Mouse (Mus musculus): Measurements from ENCODE around the gene Dlec1. TPM values are rescaled to one million over a fixed set of nuclear protein-coding genes. Genes with fewer than 3 reads are reported as not detected.
A peak's percentile ranks its signal among the peaks of the same experiment; 100 is the strongest.

Gene Dlec1
- polyA plus RNA-seq, 1 experiment, result 1.8 TPM

- TF ChIP-seq CTCF (IDR thresholded peaks at IDR 0.05; ENCODE audit: borderline replicate concordance, insufficient read depth, low read length) (no peak), POLR2A (IDR thresholded peaks at IDR 0.05; ENCODE audit: low read depth, low read length) (no peak)
- H3K4me3 ChIP-seq (ENCODE audit: insufficient read depth, low read length), result no peak overlapping the region
- H3K27ac ChIP-seq (ENCODE audit: insufficient read depth, low read length), result no peak overlapping the region
- H3K4me1 ChIP-seq (ENCODE audit: control insufficient read depth, insufficient read depth, low read length), result no peaks in the 10 kb centered on the region
Measured at GRCm38 (mm10) chr9:119151751-119152150, 49.5 kb downstream of the Dlec1 start.

DNA sequence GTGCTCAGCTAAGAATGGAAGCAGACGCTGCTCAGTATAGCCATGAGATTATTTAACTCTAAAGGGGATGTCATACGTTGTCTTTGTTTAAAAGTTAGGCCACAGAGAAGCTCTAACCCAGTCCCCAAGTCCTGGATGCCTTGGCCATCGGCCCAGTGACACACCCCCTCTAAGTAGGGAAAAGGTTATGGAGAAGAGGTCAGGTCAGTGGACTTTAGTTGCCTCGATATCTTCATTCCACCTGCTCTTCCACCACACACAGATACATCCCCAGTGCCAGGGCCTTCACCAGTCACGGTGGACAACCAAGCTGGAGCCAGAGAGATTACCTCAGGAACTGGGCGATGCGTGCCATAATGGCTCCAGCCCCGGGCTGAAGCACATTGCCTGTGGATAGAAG is 53.1 kb downstream of the Dlec1 start:
- no peak overlapping the region for H3K4me3 ChIP-seq (ENCODE audit: insufficient read depth, low read length)
- no peak overlapping the region for H3K27ac ChIP-seq (ENCODE audit: insufficient read depth, low read length)
- TF ChIP-seq POLR2A (IDR thresholded peaks at IDR 0.05; ENCODE audit: low read depth, low read length) (no peak), CTCF (IDR thresholded peaks at IDR 0.05; ENCODE audit: borderline replicate concordance, insufficient read depth, low read length) (no peak)
- no peaks in the 10 kb centered on the region for H3K4me1 ChIP-seq (ENCODE audit: control insufficient read depth, insufficient read depth, low read length)

- no peak overlapping the region for H3K4me3 ChIP-seq (ENCODE audit: insufficient read depth, low read length)
Measured at GRCm38 (mm10) chr9:119155826-119156225, 53.5 kb downstream of the Dlec1 start.

GRCm38 (mm10) chr9:119156278-119157201 is 54.3 kb downstream of the Dlec1 start, which contains the start of gene Acaa1b:
Acaa1b (minus strand) TSS chr9:119157093.
- peak within 1 kb of the TSS; percentile 52 for H3K4me3 ChIP-seq (ENCODE audit: insufficient read depth, low read length)

More at GRCm38 (mm10) chr9:119155826-119156225, 53.5 kb downstream of the Dlec1 start:
- Histone ChIP-seq H3K4me1 (ENCODE audit: control insufficient read depth, insufficient read depth, low read length) (no peaks in the 10 kb centered on the region), H3K27ac (ENCODE audit: insufficient read depth, low read length) (no peak overlapping the region)
- TF ChIP-seq CTCF (IDR thresholded peaks at IDR 0.05; ENCODE audit: borderline replicate concordance, insufficient read depth, low read length), result no peak
- no peak for TF ChIP-seq POLR2A (IDR thresholded peaks at IDR 0.05; ENCODE audit: low read depth, low read length)

DNA sequence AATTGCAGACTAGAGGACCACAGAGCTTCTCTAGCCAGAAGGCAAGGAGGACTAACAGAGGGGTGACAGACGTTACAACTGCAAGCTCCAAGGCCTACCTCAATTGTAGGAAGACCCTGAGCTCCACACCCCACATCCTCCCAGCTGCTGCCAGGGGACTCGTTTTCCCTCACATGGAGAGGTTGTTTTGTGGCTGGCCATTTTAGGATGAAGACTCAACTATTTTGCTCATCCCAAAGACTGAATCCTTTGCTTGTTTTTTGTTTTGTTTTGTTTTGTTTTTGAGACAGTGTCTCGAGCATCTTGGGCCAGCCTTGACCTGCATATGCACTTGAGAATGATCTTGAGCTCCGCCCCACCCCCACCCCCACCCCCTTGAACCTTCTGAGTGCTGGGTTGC is 56.6 kb downstream of the Dlec1 start, which contains the start of gene Gm47289:
Gm47289 (plus strand) TSS at position 301 of the 400 bp plus-strand sequence.
- H3K4me1 ChIP-seq (ENCODE audit: control insufficient read depth, insufficient read depth, low read length), result no peaks in the 10 kb centered on the region
- TF ChIP-seq CTCF (IDR thresholded peaks at IDR 0.05; ENCODE audit: borderline replicate concordance, insufficient read depth, low read length) (no peak), POLR2A (IDR thresholded peaks at IDR 0.05; ENCODE audit: low read depth, low read length) (no peak)
- H3K27ac ChIP-seq (ENCODE audit: insufficient read depth, low read length), result no peak within 1 kb of the TSS
- H3K4me3 ChIP-seq (ENCODE audit: insufficient read depth, low read length), result no peak within 1 kb of the TSS

More at GRCm38 (mm10) chr9:119156278-119157201, 54.3 kb downstream of the Dlec1 start, which contains the start of gene Acaa1b:
- TF ChIP-seq POLR2A (IDR thresholded peaks at IDR 0.05; ENCODE audit: low read depth, low read length) (no peak), CTCF (IDR thresholded peaks at IDR 0.05; ENCODE audit: borderline replicate concordance, insufficient read depth, low read length) (peak; percentile 46)
- H3K27ac ChIP-seq (ENCODE audit: insufficient read depth, low read length), result no peak within 1 kb of the TSS
- H3K4me1 ChIP-seq (ENCODE audit: control insufficient read depth, insufficient read depth, low read length), result no peaks in the 10 kb centered on the region

DNA sequence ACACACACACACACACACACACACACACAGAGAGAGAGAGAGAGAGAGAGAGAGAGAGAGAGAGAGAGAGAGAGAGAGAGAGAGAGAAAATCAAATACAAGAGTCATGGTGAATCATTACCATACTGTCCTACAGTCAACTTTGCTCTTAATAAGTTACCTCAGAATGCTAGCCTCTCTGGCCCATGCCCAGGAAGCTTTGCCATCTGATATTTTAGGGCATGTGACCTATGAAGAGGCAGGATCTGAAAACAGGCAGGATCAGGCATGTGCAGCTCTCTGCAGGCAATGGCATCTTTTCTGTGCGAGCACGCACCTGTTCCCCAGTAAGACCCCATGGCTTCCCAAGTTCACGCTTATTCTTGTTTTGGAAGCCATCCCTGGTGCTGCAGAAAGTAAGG is 58.4 kb downstream of the Dlec1 start:
- Histone ChIP-seq H3K4me3 (ENCODE audit: insufficient read depth, low read length) (no peak overlapping the region), H3K27ac (ENCODE audit: insufficient read depth, low read length) (no peak overlapping the region), H3K4me1 (ENCODE audit: control insufficient read depth, insufficient read depth, low read length) (no peaks in the 10 kb centered on the region)
- TF ChIP-seq CTCF (IDR thresholded peaks at IDR 0.05; ENCODE audit: borderline replicate concordance, insufficient read depth, low read length) (no peak), POLR2A (IDR thresholded peaks at IDR 0.05; ENCODE audit: low read depth, low read length) (no peak)

DNA sequence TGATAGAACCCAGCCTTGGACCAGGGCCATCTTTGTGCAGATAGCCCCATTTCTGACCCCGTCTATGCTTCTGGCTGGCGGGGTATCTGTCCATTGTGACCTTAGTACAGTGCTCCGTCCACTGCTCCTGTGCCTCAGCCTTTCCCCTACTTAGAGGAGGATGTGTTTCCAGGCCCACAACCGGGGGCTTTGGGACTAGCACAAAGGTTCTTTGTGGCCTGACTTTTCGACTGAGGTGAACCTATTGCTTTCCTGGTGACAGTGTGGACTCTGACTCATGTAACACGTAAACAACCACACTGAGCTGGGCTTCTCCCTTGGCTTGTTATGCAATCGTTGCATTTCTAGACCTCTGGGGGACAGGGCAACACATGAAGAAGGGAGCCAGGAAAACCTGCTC is 62.5 kb downstream of the Dlec1 start:
- H3K4me3 ChIP-seq (ENCODE audit: insufficient read depth, low read length), result no peak overlapping the region
- TF ChIP-seq CTCF (IDR thresholded peaks at IDR 0.05; ENCODE audit: borderline replicate concordance, insufficient read depth, low read length) (no peak), POLR2A (IDR thresholded peaks at IDR 0.05; ENCODE audit: low read depth, low read length) (no peak)

GRCm38 (mm10) chr9:119165548-119165947 is 63.3 kb downstream of the Dlec1 start:
- H3K27ac ChIP-seq (ENCODE audit: insufficient read depth, low read length), result no peak overlapping the region
- H3K4me1 ChIP-seq (ENCODE audit: control insufficient read depth, insufficient read depth, low read length), result no peaks in the 10 kb centered on the region
- TF ChIP-seq POLR2A (IDR thresholded peaks at IDR 0.05; ENCODE audit: low read depth, low read length) (no peak), CTCF (IDR thresholded peaks at IDR 0.05; ENCODE audit: borderline replicate concordance, insufficient read depth, low read length) (no peak)
- H3K4me3 ChIP-seq (ENCODE audit: insufficient read depth, low read length), result no peak overlapping the region

More for the DNA sequence above, 62.5 kb downstream of the Dlec1 start:
- no peak overlapping the region for H3K27ac ChIP-seq (ENCODE audit: insufficient read depth, low read length)
- no peaks in the 10 kb centered on the region for H3K4me1 ChIP-seq (ENCODE audit: control insufficient read depth, insufficient read depth, low read length)

DNA sequence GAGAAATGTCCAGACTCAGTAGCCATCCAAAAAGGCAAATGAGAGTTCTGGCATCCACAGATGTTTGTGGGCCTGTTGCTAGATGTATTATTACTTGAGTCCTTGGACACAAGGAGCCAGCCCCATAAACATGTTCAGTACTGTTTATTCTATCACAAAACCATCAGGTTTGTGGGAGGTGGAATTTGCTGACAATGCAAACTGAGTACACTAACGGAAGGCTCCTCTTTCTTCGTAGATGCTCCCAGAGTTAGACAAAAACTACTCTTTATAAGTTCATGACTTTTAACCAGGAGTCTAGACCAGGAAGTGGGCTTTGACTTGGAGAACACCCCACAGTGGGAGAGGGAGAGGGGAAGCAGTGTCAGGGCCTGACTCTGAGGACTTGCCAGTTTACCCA is 65.3 kb downstream of the Dlec1 start:
- TF ChIP-seq CTCF (IDR thresholded peaks at IDR 0.05; ENCODE audit: borderline replicate concordance, insufficient read depth, low read length) (no peak), POLR2A (IDR thresholded peaks at IDR 0.05; ENCODE audit: low read depth, low read length) (no peak)

GRCm38 (mm10) chr9:119179292-119179691 is 77.0 kb downstream of the Dlec1 start:
- Histone ChIP-seq H3K27ac (ENCODE audit: insufficient read depth, low read length) (no peak overlapping the region), H3K4me1 (ENCODE audit: control insufficient read depth, insufficient read depth, low read length) (no peaks in the 10 kb centered on the region), H3K4me3 (ENCODE audit: insufficient read depth, low read length) (no peak overlapping the region)
- TF ChIP-seq CTCF (IDR thresholded peaks at IDR 0.05; ENCODE audit: borderline replicate concordance, insufficient read depth, low read length) (no peak), POLR2A (IDR thresholded peaks at IDR 0.05; ENCODE audit: low read depth, low read length) (no peak)

More for the DNA sequence above, 65.3 kb downstream of the Dlec1 start:
- Histone ChIP-seq H3K4me3 (ENCODE audit: insufficient read depth, low read length) (no peak overlapping the region), H3K4me1 (ENCODE audit: control insufficient read depth, insufficient read depth, low read length) (no peaks in the 10 kb centered on the region), H3K27ac (ENCODE audit: insufficient read depth, low read length) (no peak overlapping the region)
